Mouse (Mus musculus) monocyte, adult 5-6 weeks (primary cell): ENCODE data around the gene Ifit1bl2. TPM values are rescaled to one million over a fixed set of nuclear protein-coding genes. Genes with fewer than 3 reads are reported as not detected.
"Not testable (repeated sequence)": the region's sequence is repeated elsewhere in the genome, so short reads cannot be mapped to it uniquely, and the experiment has no call there.

Experiments used
- ATAC-seq: fragments of 153-309, 156-312 bp; replicated peaks from 2 replicates; pipeline ENCODE4 v1.8.0; 2017; ENCODE audit warnings: mild to moderate bottlenecking; ENCODE audit not compliant: low TSS enrichment, insufficient number of reproducible peaks, severe bottlenecking, poor library complexity, low FRiP score
- total RNA-seq: library from RNA; stranded (forward); fragments of 200-1000, 200-491, 200-594 nt; gene quantifications from 3 replicates; pipeline ENCODE4 v1.2.3, GENCODE M21; 2017

The Ifit1bl2 gene
- total RNA-seq, result 0.78 to 1.8 TPM (median 1.7 TPM) in 3 replicates

GRCm38 (mm10) chr19:34640623-34641022 is at the start of gene Ifit1bl2, which contains the start of gene Ifit1:
Gene Ifit1bl2, minus strand, starts transcription at chr19:34640743.
Gene Ifit1, plus strand, starts transcription at chr19:34640871.
- peak; percentile 76 for ATAC-seq

GRCm38 (mm10) chr19:34685530-34685929 is 45.0 kb upstream of the Ifit1bl2 start:
- no peak for ATAC-seq

- ATAC-seq, result no peak
These were observed 44.3 kb upstream of the Ifit1bl2 start for GRCm38 (mm10) chr19:34684857-34685256.

GRCm38 (mm10) chr19:34678428-34678827 is 37.9 kb upstream of the Ifit1bl2 start:
- no peak for ATAC-seq

- ATAC-seq, result no peak
These were observed 32.9 kb upstream of the Ifit1bl2 start for GRCm38 (mm10) chr19:34673476-34673875.

GRCm38 (mm10) chr19:34666127-34666526 is 25.6 kb upstream of the Ifit1bl2 start:
- peak; percentile 74; the same call in 1 of the 2 replicates for ATAC-seq

GRCm38 (mm10) chr19:34662740-34663139 is 22.2 kb upstream of the Ifit1bl2 start:
- no peak for ATAC-seq

GRCm38 (mm10) chr19:34662067-34662507 is 21.5 kb upstream of the Ifit1bl2 start:
- peak; percentile 74; the same call in 1 of the 2 replicates for ATAC-seq

- no peak for ATAC-seq
These were observed 16.2 kb upstream of the Ifit1bl2 start for GRCm38 (mm10) chr19:34656511-34657298.

- ATAC-seq, result no peak
These were observed 14.8 kb upstream of the Ifit1bl2 start for GRCm38 (mm10) chr19:34655227-34655805.

GRCm38 (mm10) chr19:34650997-34651396 is 10.5 kb upstream of the Ifit1bl2 start:
- no peak for ATAC-seq

GRCm38 (mm10) chr19:34650276-34650675 is 9.7 kb upstream of the Ifit1bl2 start:
- no peak for ATAC-seq

- ATAC-seq, result not testable (repeated sequence)
These were observed 7.1 kb upstream of the Ifit1bl2 start for GRCm38 (mm10) chr19:34647630-34648029.

- no peak for ATAC-seq
These were observed 2.1 kb upstream of the Ifit1bl2 start for GRCm38 (mm10) chr19:34642616-34643015.

GRCm38 (mm10) chr19:34636933-34637557 is 3.5 kb downstream of the Ifit1bl2 start:
- ATAC-seq, result peak; percentile 54; the same call in 1 of the 2 replicates

- no peak; the same call in 1 of the 2 replicates for ATAC-seq
These were observed 7.1 kb downstream of the Ifit1bl2 start for GRCm38 (mm10) chr19:34633484-34633883.

GRCm38 (mm10) chr19:34631487-34631886 is 9.1 kb downstream of the Ifit1bl2 start:
- ATAC-seq, result no peak

- ATAC-seq, result no peak
These were observed 13.0 kb downstream of the Ifit1bl2 start for GRCm38 (mm10) chr19:34627496-34627895.

GRCm38 (mm10) chr19:34624663-34625062 is 15.9 kb downstream of the Ifit1bl2 start:
- ATAC-seq, result no peak
